Mouse (Mus musculus): Measurements from ENCODE around the gene Myo1d. TPM values are rescaled to one million over a fixed set of nuclear protein-coding genes. Genes with fewer than 3 reads are reported as not detected.

Myo1d gene
- polyA plus RNA-seq, 1 experiment: 37.1 TPM

GRCm38 (mm10) chr11:80555416-80555815, 224.4 kb downstream of the Myo1d start:
- TF ChIP-seq CTCF (conservative IDR thresholded peaks at IDR 0.05; ENCODE audit: insufficient read depth, insufficient read length, low read depth, low read length): no peak
- no peak for TF ChIP-seq POLR2A (IDR thresholded peaks at IDR 0.05; ENCODE audit: low read depth, low read length)
- no peaks in the 10 kb centered on the region for H3K4me1 ChIP-seq (ENCODE audit: control insufficient read depth, insufficient read depth, low read length)
- H3K27me3 ChIP-seq (replicated peaks; ENCODE audit: control insufficient read depth, insufficient read depth, low read length): no peaks in the 10 kb centered on the region
- H3K27ac ChIP-seq (ENCODE audit: insufficient read depth, low read depth, low read length): no peak overlapping the region
- no peaks in the 10 kb centered on the region; the same call in 1 of the 2 replicates for H3K36me3 ChIP-seq (ENCODE audit: control insufficient read depth, insufficient read depth, low read length)
- no peak for DNase-seq
- H3K4me3 ChIP-seq (ENCODE audit: insufficient read depth, low read depth, low read length): no peak overlapping the region
- 94% methylated on average over 5 of the region's 5 CpGs for WGBS

- Histone ChIP-seq H3K4me3 (ENCODE audit: insufficient read depth, low read depth, low read length) (no peak overlapping the region), H3K36me3 (ENCODE audit: control insufficient read depth, insufficient read depth, low read length) (no peaks in the 10 kb centered on the region; the same call in 1 of the 2 replicates), H3K27ac (ENCODE audit: insufficient read depth, low read depth, low read length) (no peak overlapping the region), H3K27me3 (replicated peaks; ENCODE audit: control insufficient read depth, insufficient read depth, low read length) (no peaks in the 10 kb centered on the region), H3K4me1 (ENCODE audit: control insufficient read depth, insufficient read depth, low read length) (no peaks in the 10 kb centered on the region)
- no peak for TF ChIP-seq CTCF (conservative IDR thresholded peaks at IDR 0.05; ENCODE audit: insufficient read depth, insufficient read length, low read depth, low read length)
- TF ChIP-seq POLR2A (IDR thresholded peaks at IDR 0.05; ENCODE audit: low read depth, low read length): no peak
- no peak for DNase-seq
- WGBS: 78% methylated on average over 11 of the region's 11 CpGs
These were observed 226.8 kb downstream of the Myo1d start for GRCm38 (mm10) chr11:80553046-80553445.

- Histone ChIP-seq H3K4me1 (ENCODE audit: control insufficient read depth, insufficient read depth, low read length) (no peaks in the 10 kb centered on the region), H3K36me3 (ENCODE audit: control insufficient read depth, insufficient read depth, low read length) (no peaks in the 10 kb centered on the region; the same call in 1 of the 2 replicates), H3K4me3 (ENCODE audit: insufficient read depth, low read depth, low read length) (no peak overlapping the region), H3K27ac (ENCODE audit: insufficient read depth, low read depth, low read length) (no peak overlapping the region), H3K27me3 (replicated peaks; ENCODE audit: control insufficient read depth, insufficient read depth, low read length) (no peaks in the 10 kb centered on the region)
- 50% methylated on average over 3 of the region's 3 CpGs for WGBS
- TF ChIP-seq CTCF (conservative IDR thresholded peaks at IDR 0.05; ENCODE audit: insufficient read depth, insufficient read length, low read depth, low read length) (no peak), POLR2A (IDR thresholded peaks at IDR 0.05; ENCODE audit: low read depth, low read length) (no peak)
- no peak for DNase-seq
These were observed 228.2 kb downstream of the Myo1d start for GRCm38 (mm10) chr11:80551634-80552033.

- Histone ChIP-seq H3K4me1 (ENCODE audit: control insufficient read depth, insufficient read depth, low read length) (no peaks in the 10 kb centered on the region), H3K4me3 (ENCODE audit: insufficient read depth, low read depth, low read length) (no peak overlapping the region), H3K36me3 (ENCODE audit: control insufficient read depth, insufficient read depth, low read length) (no peaks in the 10 kb centered on the region), H3K27me3 (replicated peaks; ENCODE audit: control insufficient read depth, insufficient read depth, low read length) (no peaks in the 10 kb centered on the region), H3K27ac (ENCODE audit: insufficient read depth, low read depth, low read length) (no peak overlapping the region)
- no peak for DNase-seq
- TF ChIP-seq POLR2A (IDR thresholded peaks at IDR 0.05; ENCODE audit: low read depth, low read length) (no peak), CTCF (conservative IDR thresholded peaks at IDR 0.05; ENCODE audit: insufficient read depth, insufficient read length, low read depth, low read length) (no peak)
- WGBS: 88% methylated on average over 10 of the region's 10 CpGs
These were observed 229.6 kb downstream of the Myo1d start for GRCm38 (mm10) chr11:80550264-80550663.

- no peaks in the 10 kb centered on the region for H3K27me3 ChIP-seq (replicated peaks; ENCODE audit: control insufficient read depth, insufficient read depth, low read length)
- H3K27ac ChIP-seq (ENCODE audit: insufficient read depth, low read depth, low read length): no peak overlapping the region
- no peak overlapping the region for H3K4me3 ChIP-seq (ENCODE audit: insufficient read depth, low read depth, low read length)
- WGBS: 61% methylated on average over 6 of the region's 6 CpGs
- peak; percentile 31 for DNase-seq
- no peak for TF ChIP-seq CTCF (conservative IDR thresholded peaks at IDR 0.05; ENCODE audit: insufficient read depth, insufficient read length, low read depth, low read length)
- no peak for TF ChIP-seq POLR2A (IDR thresholded peaks at IDR 0.05; ENCODE audit: low read depth, low read length)
- H3K36me3 ChIP-seq (ENCODE audit: control insufficient read depth, insufficient read depth, low read length): no peaks in the 10 kb centered on the region
- no peaks in the 10 kb centered on the region for H3K4me1 ChIP-seq (ENCODE audit: control insufficient read depth, insufficient read depth, low read length)
These were observed 230.0 kb downstream of the Myo1d start for GRCm38 (mm10) chr11:80549854-80550253.

- no peaks in the 10 kb centered on the region for H3K36me3 ChIP-seq (ENCODE audit: control insufficient read depth, insufficient read depth, low read length)
- H3K4me3 ChIP-seq (ENCODE audit: insufficient read depth, low read depth, low read length): no peak overlapping the region
- DNase-seq: no peak
These were observed 233.6 kb downstream of the Myo1d start for GRCm38 (mm10) chr11:80546233-80546632.

GRCm38 (mm10) chr11:80539056-80539455, 240.8 kb downstream of the Myo1d start:
- peak; percentile 6 for DNase-seq
- H3K27me3 ChIP-seq (replicated peaks; ENCODE audit: control insufficient read depth, insufficient read depth, low read length): no peaks in the 10 kb centered on the region
- no peak overlapping the region for H3K4me3 ChIP-seq (ENCODE audit: insufficient read depth, low read depth, low read length)
- no peak for TF ChIP-seq CTCF (conservative IDR thresholded peaks at IDR 0.05; ENCODE audit: insufficient read depth, insufficient read length, low read depth, low read length)
- no peak for TF ChIP-seq POLR2A (IDR thresholded peaks at IDR 0.05; ENCODE audit: low read depth, low read length)
- H3K36me3 ChIP-seq (ENCODE audit: control insufficient read depth, insufficient read depth, low read length): no peaks in the 10 kb centered on the region
- WGBS: 79% methylated on average over 4 of the region's 4 CpGs
- H3K27ac ChIP-seq (ENCODE audit: insufficient read depth, low read depth, low read length): no peak overlapping the region
- no peaks in the 10 kb centered on the region for H3K4me1 ChIP-seq (ENCODE audit: control insufficient read depth, insufficient read depth, low read length)

More at GRCm38 (mm10) chr11:80546233-80546632, 233.6 kb downstream of the Myo1d start:
- no peak overlapping the region for H3K27ac ChIP-seq (ENCODE audit: insufficient read depth, low read depth, low read length)
- H3K4me1 ChIP-seq (ENCODE audit: control insufficient read depth, insufficient read depth, low read length): no peaks in the 10 kb centered on the region
- no peaks in the 10 kb centered on the region for H3K27me3 ChIP-seq (replicated peaks; ENCODE audit: control insufficient read depth, insufficient read depth, low read length)
- TF ChIP-seq POLR2A (IDR thresholded peaks at IDR 0.05; ENCODE audit: low read depth, low read length) (no peak), CTCF (conservative IDR thresholded peaks at IDR 0.05; ENCODE audit: insufficient read depth, insufficient read length, low read depth, low read length) (no peak)
- 76% methylated on average over 2 of the region's 2 CpGs for WGBS

All from kidney, adult 2 months (tissue).